Mouse (Mus musculus) embryonic facial prominence, embryonic 15.5 days (tissue): Measurements from ENCODE around the gene Egf. TPM values are rescaled to one million over a fixed set of nuclear protein-coding genes. Genes with fewer than 3 reads are reported as not detected.

Experiments
- ATAC-seq: fragments of 200-750 bp; cut with Nextera tagmentation; 2 replicates; pipeline ENCODE4 v1.8.0; 2017; ENCODE audit warnings: low read depth, moderate TSS enrichment; ENCODE audit not compliant: insufficient number of reproducible peaks, low FRiP score, low TSS enrichment
- H3K27ac ChIP-seq: fragments of 300-500 bp; sonication (generic); replicated peaks from 2 replicates; pipeline ENCODE4 v1.5.1; 2015; ENCODE audit warnings: mild to moderate bottlenecking, inconsistent platforms
- H3K27me3 ChIP-seq: fragments of 300-500 bp; sonication (generic); 2 replicates; pipeline ENCODE4 v1.6.1; 2015; ENCODE audit warnings: inconsistent platforms
- H3K36me3 ChIP-seq: fragments of 300-500 bp; sonication (generic); 2 replicates; pipeline ENCODE4 v1.6.1; 2015; ENCODE audit warnings: mild to moderate bottlenecking, inconsistent platforms
- H3K4me1 ChIP-seq: fragments of 300-500 bp; sonication (generic); 2 replicates; pipeline ENCODE4 v1.6.1; 2015; ENCODE audit warnings: inconsistent platforms
- H3K4me2 ChIP-seq: fragments of 300-500 bp; sonication (generic); replicated peaks from 2 replicates; pipeline ENCODE4 v1.6.1; 2015; ENCODE audit warnings: mild to moderate bottlenecking, inconsistent platforms
- H3K4me3 ChIP-seq: fragments of 300-500 bp; sonication (generic); replicated peaks from 2 replicates; pipeline ENCODE4 v1.5.1; 2015; ENCODE audit warnings: mild to moderate bottlenecking, inconsistent platforms
- H3K9ac ChIP-seq: fragments of 300-500 bp; sonication (generic); 2 replicates; pipeline ENCODE4 v1.6.1; 2015; ENCODE audit warnings: inconsistent platforms
- H3K9me3 ChIP-seq: fragments of 300-500 bp; sonication (generic); replicated peaks from 2 replicates; pipeline ENCODE4 v1.6.1; 2016; ENCODE audit warnings: inconsistent platforms
- WGBS: fragments of 180-500 bp; shearing (Covaris S2); methylation state at CpG from one replicate; pipeline ENCODE4 v1.1.7; 2015; 5-methylcytosine and 5-hydroxymethylcytosine counted together
- polyA plus RNA-seq: library from polyadenylated mRNA; unstranded; fragments of >200 nt; fragmentation: Nextera tagmentation; extraction: Ambion mirVana; gene quantifications from 2 replicates; pipeline ENCODE4 v1.2.1, GENCODE M21; 2015

Egf gene
- 2.1 and 2.2 TPM in 2 replicates for polyA plus RNA-seq

DNA sequence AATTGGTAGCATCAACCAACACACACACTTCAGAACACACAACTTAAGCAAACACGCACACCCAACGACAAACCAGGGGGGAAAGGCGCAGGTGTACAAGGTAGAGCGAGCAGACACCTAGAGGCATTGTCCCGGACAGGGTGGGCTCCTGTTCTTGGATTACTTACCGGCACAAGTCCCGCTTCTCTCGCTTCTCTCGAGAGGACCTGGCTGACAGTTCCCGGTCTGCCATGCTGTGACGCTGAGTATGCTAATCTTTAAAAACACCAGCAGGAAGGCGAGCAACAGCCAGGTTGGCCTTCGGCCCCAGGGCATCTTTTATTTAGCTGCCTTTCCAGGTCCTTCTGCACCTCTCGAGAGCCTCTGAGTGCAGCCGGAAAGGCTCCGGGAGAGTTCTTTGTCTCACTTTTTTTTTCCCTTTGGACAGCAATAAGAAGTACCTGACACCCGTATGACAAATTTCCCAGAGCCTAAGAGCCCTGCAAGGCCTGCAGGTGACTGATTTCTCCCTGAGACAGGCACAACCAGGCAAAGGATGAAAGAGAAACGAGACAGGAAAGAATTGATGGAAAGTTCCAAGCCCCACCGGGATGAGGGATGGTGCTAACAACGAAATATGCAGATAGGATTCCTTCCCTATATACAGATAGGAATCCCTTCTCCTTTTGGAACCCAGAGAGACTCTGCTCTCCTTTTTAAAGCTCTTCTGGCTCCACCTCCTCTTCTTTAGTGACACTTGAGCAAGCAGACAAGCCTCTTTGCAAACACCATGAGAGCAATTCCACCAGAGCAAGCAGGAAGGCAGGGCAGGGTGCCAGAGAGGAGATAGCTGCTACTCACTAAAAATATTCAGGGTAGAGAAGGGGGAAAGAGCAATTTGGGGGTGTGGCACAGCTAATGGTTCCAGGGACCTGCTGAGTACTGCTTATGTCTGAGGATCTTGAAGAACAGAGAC lies at the start of gene Egf:
Gene Egf (minus strand): TSS at position 667 of the 955 bp plus-strand sequence.
- H3K27me3 ChIP-seq, result peaks cover 12% of the 10 kb centered on the region; the same call in 1 of the 2 replicates
- H3K9me3 ChIP-seq, result 0 out of 2 replicates have a peak, but pooled peaks cover 3% of the 10 kb centered on the region
- no peak for ATAC-seq
- H3K27ac ChIP-seq, result no peak within 1 kb of the TSS
- H3K4me1 ChIP-seq, result peaks cover 11% of the 10 kb centered on the region; the same call in 1 of the 2 replicates
- H3K36me3 ChIP-seq, result no peaks in the 10 kb centered on the region
- WGBS, result 8% methylated on average over 20 of the region's 20 CpGs
- H3K4me3 ChIP-seq, result peak within 1 kb of the TSS; percentile 21
- no peak within 1 kb of the TSS for H3K9ac ChIP-seq
- H3K4me2 ChIP-seq, result peak within 1 kb of the TSS; percentile 44

DNA sequence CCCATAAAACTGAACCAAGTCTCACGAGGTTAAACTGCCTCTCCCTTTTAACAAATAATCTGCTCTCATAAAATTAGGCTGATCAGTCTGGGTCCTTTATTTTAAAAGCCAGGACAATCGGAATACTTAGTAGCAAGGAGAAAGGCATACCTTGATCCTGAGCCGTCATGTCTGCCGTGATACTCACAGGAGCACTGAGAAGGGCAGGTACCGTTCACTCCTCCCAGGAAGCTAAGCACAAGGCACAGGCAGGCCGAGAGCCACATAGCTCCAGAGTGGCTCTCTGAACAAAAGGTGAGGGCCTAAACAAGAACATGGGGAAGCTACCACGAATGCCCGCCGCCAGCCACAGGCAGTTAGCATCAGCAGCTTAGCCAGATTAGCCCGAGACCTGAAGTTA lies 48.6 kb upstream of the Egf start, which contains the start of gene Lrit3:
Gene Lrit3 (minus strand): TSS at position 266 of the 400 bp plus-strand sequence.
- 80% methylated on average over 10 of the region's 10 CpGs for WGBS
- no peak within 1 kb of the TSS for H3K27ac ChIP-seq

DNA sequence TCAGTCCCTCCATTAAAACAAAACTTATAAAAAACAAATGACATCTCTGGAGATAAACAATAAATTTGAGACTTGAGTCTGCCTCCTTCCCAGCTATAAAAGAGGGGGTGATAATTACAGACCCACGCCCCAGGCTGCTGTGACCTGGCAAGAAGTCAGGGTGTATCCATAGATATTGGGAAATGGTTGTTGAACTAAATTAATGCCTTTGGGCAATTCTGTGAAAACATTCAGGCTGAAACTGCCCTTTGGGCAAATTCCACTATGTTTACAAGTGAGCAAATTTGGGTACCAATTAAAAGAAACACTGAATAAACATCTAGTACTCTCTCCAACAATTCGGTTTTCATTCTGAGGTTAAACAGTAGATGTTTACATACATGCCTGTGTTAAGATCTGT lies 43.9 kb upstream of the Egf start:
- no peak for ATAC-seq
- Histone ChIP-seq H3K4me1 (no peaks in the 10 kb centered on the region), H3K9ac (no peak overlapping the region), H3K36me3 (no peaks in the 10 kb centered on the region), H3K27me3 (no peaks in the 10 kb centered on the region), H3K9me3 (no peaks in the 10 kb centered on the region), H3K4me3 (no peak overlapping the region), H3K27ac (no peak overlapping the region), H3K4me2 (no peak overlapping the region)
- WGBS, result 67% methylated on average over 2 of the region's 2 CpGs

More for the DNA sequence above, 48.6 kb upstream of the Egf start, which contains the start of gene Lrit3:
- ATAC-seq, result no peak
- Histone ChIP-seq H3K27me3 (no peaks in the 10 kb centered on the region), H3K4me1 (no peaks in the 10 kb centered on the region), H3K9ac (no peak within 1 kb of the TSS), H3K4me3 (no peak within 1 kb of the TSS), H3K9me3 (no peaks in the 10 kb centered on the region), H3K36me3 (no peaks in the 10 kb centered on the region), H3K4me2 (no peak within 1 kb of the TSS)

DNA sequence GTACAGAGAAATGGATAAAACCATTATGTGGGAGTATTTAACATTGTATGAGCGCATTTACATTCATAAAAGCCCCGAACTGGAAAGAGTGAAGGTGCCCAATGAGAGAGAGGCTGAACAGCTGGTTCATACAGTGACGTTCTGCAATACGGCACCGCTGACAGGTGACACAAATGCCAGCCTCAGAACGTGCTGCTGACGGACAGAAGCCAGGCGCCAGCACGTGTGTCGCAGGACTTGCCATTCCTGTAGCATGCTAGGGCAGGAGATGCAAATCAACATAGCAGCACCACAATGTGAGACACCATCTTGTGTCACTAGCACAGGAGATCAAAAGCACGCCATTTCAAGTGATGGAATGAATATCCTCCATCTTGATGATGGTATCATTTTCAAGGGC lies 43.4 kb upstream of the Egf start:
- H3K27me3 ChIP-seq, result no peaks in the 10 kb centered on the region
- H3K36me3 ChIP-seq, result no peaks in the 10 kb centered on the region
- H3K4me2 ChIP-seq, result no peak overlapping the region
- H3K9ac ChIP-seq, result no peak overlapping the region
- WGBS, result 74% methylated on average over 11 of the region's 11 CpGs
- H3K27ac ChIP-seq, result no peak overlapping the region
- no peaks in the 10 kb centered on the region for H3K4me1 ChIP-seq
- ATAC-seq, result no peak
- no peaks in the 10 kb centered on the region for H3K9me3 ChIP-seq
- no peak overlapping the region for H3K4me3 ChIP-seq

DNA sequence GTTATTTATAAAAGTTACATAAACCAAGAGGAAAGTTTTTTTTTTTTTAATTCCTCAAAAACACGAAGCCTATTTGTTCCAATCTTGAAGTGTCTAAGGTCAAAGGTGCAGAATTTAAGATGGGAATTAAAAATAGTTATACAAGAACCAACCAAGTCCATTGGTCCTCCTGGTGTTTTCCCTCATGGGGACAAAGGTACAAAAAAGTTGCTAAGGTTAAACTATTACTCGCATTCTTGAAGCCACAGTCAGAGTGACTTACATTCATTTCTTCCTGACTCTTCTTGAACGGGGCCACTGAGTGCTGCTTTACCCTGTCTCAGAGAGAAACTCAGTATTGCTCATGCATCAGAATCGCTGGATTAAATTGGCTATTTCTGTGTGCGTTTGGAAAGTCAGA lies 42.2 kb upstream of the Egf start:
- WGBS, result 73% methylated on average over 5 of the region's 5 CpGs
- Histone ChIP-seq H3K4me2 (no peak overlapping the region), H3K4me1 (no peaks in the 10 kb centered on the region), H3K36me3 (no peaks in the 10 kb centered on the region), H3K27me3 (no peaks in the 10 kb centered on the region), H3K9me3 (no peaks in the 10 kb centered on the region), H3K27ac (no peak overlapping the region), H3K4me3 (no peak overlapping the region), H3K9ac (no peak overlapping the region)
- ATAC-seq, result no peak

DNA sequence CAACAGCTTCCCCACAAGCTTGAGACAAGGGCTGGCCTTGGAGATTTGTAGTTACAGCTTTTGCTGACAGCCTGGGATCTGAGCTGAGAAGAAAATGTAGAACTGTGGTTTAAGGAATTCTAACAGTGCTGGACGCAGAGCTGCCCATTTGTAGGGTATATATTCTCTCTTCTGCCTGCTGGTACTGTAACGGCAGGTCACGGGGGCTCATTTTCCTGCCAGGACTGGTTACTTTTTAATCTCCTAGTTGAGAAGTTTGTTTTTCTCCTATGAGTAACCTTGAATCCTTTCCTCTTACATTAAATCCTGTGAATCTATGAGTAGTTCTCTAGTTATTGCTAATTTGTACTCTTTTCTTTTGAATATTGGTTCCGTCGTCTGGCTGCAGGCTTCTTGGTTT lies 38.7 kb upstream of the Egf start:
- H3K9me3 ChIP-seq, result no peaks in the 10 kb centered on the region
- no peaks in the 10 kb centered on the region for H3K27me3 ChIP-seq
- H3K36me3 ChIP-seq, result no peaks in the 10 kb centered on the region
- no peak overlapping the region for H3K9ac ChIP-seq
- no peak for ATAC-seq
- H3K4me3 ChIP-seq, result no peak overlapping the region
- no peak overlapping the region for H3K27ac ChIP-seq
- no peaks in the 10 kb centered on the region for H3K4me1 ChIP-seq
- no peak overlapping the region for H3K4me2 ChIP-seq
- WGBS, result 84% methylated on average over 5 of the region's 5 CpGs

DNA sequence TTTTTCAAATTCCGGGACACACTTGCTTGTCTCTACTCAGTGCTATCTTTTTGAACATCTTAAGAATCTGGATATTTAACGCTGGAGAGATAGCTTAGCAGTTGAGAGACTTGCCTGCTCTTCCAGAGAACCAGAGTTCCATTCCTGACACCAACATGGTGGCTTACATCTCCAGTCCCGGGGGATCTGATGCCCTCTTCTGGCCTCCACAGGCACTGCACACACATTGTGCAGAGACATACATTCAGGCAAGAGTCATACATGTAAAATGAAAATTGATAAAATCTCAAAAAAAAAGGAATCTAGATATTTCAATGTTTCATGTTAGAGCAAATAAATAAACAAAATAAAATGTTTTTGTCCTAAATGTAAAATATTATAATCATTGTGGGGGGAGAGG lies 27.6 kb upstream of the Egf start:
- Histone ChIP-seq H3K4me1 (no peaks in the 10 kb centered on the region), H3K27me3 (no peaks in the 10 kb centered on the region), H3K9me3 (no peaks in the 10 kb centered on the region), H3K36me3 (no peaks in the 10 kb centered on the region), H3K27ac (no peak overlapping the region), H3K4me3 (no peak overlapping the region), H3K4me2 (no peak overlapping the region), H3K9ac (no peak overlapping the region)
- WGBS, result 87% methylated on average over 3 of the region's 3 CpGs
- no peak for ATAC-seq

DNA sequence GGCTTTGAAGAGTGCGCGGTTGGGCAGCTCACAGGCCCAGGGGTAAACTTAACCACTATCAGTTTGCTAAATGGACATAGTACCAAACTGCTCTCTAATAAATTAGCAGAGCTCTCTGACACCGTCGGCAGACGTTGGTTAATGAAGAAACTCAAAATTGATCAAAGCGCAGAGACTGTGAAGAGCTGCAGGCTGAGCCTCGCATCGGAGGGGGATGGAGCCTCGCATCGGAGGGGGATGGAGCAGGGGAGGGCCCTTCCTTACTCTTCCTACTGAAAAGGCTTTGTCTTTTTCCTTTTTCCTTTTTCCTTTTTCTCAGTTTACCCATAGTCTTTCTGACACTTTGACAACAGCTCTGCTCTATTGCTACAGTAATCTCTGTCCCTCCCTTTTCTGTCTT lies 26.3 kb upstream of the Egf start:
- 49% methylated on average over 10 of the region's 10 CpGs for WGBS
- H3K27me3 ChIP-seq, result no peaks in the 10 kb centered on the region
- no peak overlapping the region for H3K27ac ChIP-seq
- H3K4me1 ChIP-seq, result no peaks in the 10 kb centered on the region
- no peak overlapping the region for H3K9ac ChIP-seq
- H3K4me2 ChIP-seq, result no peak overlapping the region
- H3K36me3 ChIP-seq, result no peaks in the 10 kb centered on the region
- ATAC-seq, result no peak
- no peak overlapping the region for H3K4me3 ChIP-seq
- no peaks in the 10 kb centered on the region for H3K9me3 ChIP-seq

DNA sequence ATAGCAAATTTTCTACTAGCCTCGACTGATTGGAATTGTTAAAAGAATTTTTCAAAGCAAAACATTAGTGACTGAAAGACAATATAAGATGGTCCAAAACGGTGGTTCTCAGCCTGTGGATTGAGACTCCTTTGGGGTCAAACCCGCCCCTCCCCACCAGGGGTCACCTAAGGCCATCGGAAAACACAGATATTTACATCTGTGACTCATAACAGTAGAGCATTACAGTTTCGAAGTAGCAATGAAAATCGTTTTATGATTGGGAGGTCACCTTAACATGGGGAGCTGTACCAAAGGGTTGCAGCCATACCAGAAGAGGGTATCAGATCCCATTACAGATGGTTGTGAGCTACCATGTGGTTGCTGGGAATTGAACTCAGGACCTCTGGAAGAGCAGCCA lies 16.1 kb upstream of the Egf start:
- Histone ChIP-seq H3K36me3 (no peaks in the 10 kb centered on the region), H3K4me2 (no peak overlapping the region), H3K9ac (no peak overlapping the region), H3K9me3 (no peaks in the 10 kb centered on the region), H3K27ac (no peak overlapping the region), H3K27me3 (no peaks in the 10 kb centered on the region; the same call in 1 of the 2 replicates), H3K4me3 (no peak overlapping the region), H3K4me1 (no peaks in the 10 kb centered on the region)
- no peak for ATAC-seq
- WGBS, result 82% methylated on average over 6 of the region's 6 CpGs

DNA sequence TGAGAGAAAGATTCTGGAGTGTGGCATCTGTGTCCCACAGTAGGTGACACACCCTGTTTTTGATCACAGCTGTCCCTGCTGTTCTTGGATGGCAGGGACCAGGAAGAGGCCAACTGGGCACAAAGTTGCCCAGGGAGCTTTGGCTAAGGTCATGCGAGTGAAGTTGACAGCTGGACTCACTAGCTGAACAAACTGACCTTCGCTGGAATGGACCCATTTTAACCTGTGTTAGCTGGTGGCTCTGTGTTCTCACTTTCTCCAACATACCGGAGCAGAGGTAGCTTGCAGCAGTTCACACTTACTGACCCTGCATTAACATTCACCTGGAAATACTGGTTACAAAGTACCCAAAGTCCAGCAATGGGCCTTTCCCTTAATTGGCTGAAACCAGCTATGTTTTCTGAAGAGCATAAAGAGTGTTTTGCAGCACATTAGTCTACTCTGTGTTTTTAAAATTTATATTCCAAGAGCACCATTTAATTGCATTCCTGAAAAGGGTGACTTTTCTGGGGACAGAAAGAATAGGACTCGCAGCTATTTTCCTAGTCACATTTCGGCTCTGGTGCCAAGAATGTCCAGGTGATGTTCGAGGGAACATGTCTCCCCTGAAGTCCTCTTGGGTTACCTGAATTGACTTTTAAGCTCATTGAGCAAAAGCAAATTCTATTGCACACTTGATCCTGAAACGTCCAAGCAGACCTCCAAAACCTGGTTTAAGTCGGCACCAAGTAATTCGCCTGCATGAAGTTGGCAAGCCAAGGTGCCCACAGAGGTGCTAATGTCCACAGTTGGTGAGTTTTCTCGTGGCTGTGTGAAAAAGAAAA lies 12.1 kb upstream of the Egf start:
- Histone ChIP-seq H3K9me3 (no peaks in the 10 kb centered on the region), H3K9ac (no peak overlapping the region), H3K4me3 (no peak overlapping the region), H3K4me1 (no peaks in the 10 kb centered on the region), H3K4me2 (no peak overlapping the region), H3K27ac (no peak overlapping the region), H3K36me3 (no peaks in the 10 kb centered on the region), H3K27me3 (no peaks in the 10 kb centered on the region)
- 85% methylated on average over 10 of the region's 10 CpGs for WGBS
- ATAC-seq, result no peak

DNA sequence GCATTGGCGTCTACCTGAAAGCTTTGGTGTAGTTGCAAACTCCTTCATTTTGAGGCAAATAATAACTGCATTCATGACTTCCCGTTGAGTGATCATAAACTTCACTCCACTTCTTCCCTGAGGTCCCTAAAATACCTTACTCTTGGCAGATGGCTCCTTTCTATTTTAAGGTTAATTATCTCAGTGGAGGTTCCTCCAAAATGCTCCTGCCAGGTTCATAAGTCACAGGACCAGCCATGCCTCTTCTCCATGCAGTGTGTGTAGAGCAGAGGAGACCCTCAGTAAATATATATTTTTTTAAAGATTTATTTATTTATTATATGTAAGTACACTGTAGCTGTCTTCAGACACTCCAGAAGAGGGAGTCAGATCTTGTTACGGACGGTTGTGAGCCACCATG lies 11.0 kb upstream of the Egf start:
- no peak for ATAC-seq
- no peak overlapping the region for H3K27ac ChIP-seq
- no peak overlapping the region for H3K4me2 ChIP-seq
- no peaks in the 10 kb centered on the region for H3K4me1 ChIP-seq
- H3K9me3 ChIP-seq, result no peaks in the 10 kb centered on the region
- no peak overlapping the region for H3K9ac ChIP-seq
- WGBS, result 76% methylated on average over 4 of the region's 4 CpGs
- H3K36me3 ChIP-seq, result no peaks in the 10 kb centered on the region
- no peaks in the 10 kb centered on the region for H3K27me3 ChIP-seq
- no peak overlapping the region for H3K4me3 ChIP-seq
